Mouse (Mus musculus) MEL (cell line): ENCODE measurements at regions not wholly inside any gene's neighbourhood (a gene's known extent, or its start where the extent isn't known, plus 50 kb on each side); places are given as distances from the start of the nearest gene placed in this dataset.

ENCODE experiments used
- CTCF ChIP-seq, 3 experiments: IDR thresholded peaks in 2 of 3; conservative IDR thresholded peaks in 1 of 3; 2 replicates each; pipeline ENCODE4 v1.5.1; 2011 to 2012; ENCODE audit warnings: low read length in 3 of 3, low read depth in 2 of 3, mild to moderate bottlenecking in 2 of 3, improper control_type of control experiment in 1 of 3, inconsistent platforms in 1 of 3, mixed read lengths in 1 of 3, moderate library complexity in 1 of 3; ENCODE audit not compliant: control insufficient read depth in 1 of 3, insufficient read depth in 1 of 3, poor library complexity in 1 of 3, severe bottlenecking in 1 of 3
- EP300 ChIP-seq, 2 experiments: IDR thresholded peaks; 2 replicates each; pipeline ENCODE4 v1.6.1; 2011; ENCODE audit warnings: improper control_type of control experiment in 2 of 2, low read length in 2 of 2, low read depth in 1 of 2, mild to moderate bottlenecking in 1 of 2
- GATA1 ChIP-seq: IDR thresholded peaks from 2 replicates; pipeline ENCODE4 v1.6.1; 2011; ENCODE audit warnings: low read depth, low read length, improper control_type of control experiment
- HCFC1 ChIP-seq: IDR thresholded peaks from 2 replicates; pipeline ENCODE4 v1.6.1; 2012; ENCODE audit warnings: low read depth, mild to moderate bottlenecking, inconsistent platforms, low read length, improper control_type of control experiment, moderate library complexity
- NELFE ChIP-seq: IDR thresholded peaks from 2 replicates; pipeline ENCODE4 v1.6.1; 2011; ENCODE audit warnings: low read depth, low read length, improper control_type of control experiment
- POLR2A ChIP-seq, 2 experiments: IDR thresholded peaks; 2 replicates each; pipeline ENCODE4 v1.6.1; 2011 to 2012; ENCODE audit warnings: low read length in 2 of 2, mild to moderate bottlenecking in 2 of 2, control low read depth in 1 of 2, improper control_type of control experiment in 1 of 2, low read depth in 1 of 2, moderate library complexity in 1 of 2; ENCODE audit not compliant: control insufficient read depth in 1 of 2, insufficient read depth in 1 of 2, poor library complexity in 1 of 2
- TAL1 ChIP-seq: IDR thresholded peaks from 2 replicates; pipeline ENCODE4 v1.6.1; 2012; ENCODE audit warnings: mild to moderate bottlenecking, inconsistent platforms, low read length, moderate library complexity, mixed read lengths
- TBP ChIP-seq: IDR thresholded peaks from 2 replicates; pipeline ENCODE4 v1.8.0; 2011; ENCODE audit warnings: low read depth, low read length, improper control_type of control experiment
- USF1 ChIP-seq: IDR thresholded peaks from 2 replicates; pipeline ENCODE4 v1.6.1; 2014; ENCODE audit warnings: low read depth, mild to moderate bottlenecking, inconsistent platforms, low read length, improper control_type of control experiment, moderate library complexity
- ZNF384 ChIP-seq: IDR thresholded peaks from 2 replicates; pipeline ENCODE4 v1.6.1; 2012; ENCODE audit warnings: low read depth, mild to moderate bottlenecking, inconsistent platforms, low read length, improper control_type of control experiment

DNA sequence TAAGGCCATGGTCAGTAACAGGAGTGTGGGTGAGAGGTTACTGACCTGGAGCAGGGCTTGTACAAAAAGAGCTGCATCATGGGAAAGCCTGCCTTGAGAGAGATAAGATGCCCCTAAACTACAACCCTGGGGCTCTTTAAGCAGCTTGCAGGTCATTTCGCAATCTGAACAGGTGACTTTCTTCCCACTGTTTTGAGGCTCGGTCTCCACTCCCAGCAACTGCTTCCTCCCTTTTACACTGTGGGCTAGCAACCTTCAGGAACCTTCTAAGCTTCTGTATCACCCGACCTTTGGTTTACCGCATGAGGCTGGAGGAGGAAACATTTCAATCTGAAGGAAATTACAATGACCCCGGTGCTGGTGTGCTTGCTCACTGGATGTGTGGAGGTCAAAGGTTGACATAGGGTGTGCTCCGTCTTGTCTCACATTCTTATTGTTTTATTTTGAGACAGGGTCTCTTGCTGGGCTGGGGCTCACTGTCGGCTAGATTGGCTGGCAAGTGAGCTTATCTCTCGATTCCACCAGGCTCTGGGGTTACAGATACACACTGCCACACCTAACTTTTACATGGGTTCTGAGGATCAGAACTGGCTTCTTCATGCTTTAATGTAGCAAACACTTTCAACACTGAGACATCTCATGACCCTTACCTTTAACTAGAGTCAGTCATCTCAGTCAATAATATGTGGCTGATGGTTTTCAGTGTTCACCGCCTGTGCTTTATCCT is 71.1 kb upstream of the Ccdc71l start:
- peak; percentile 74 for TF ChIP-seq TAL1
- TF ChIP-seq ZNF384: no peak
- no peak for TF ChIP-seq USF1
- no peak for TF ChIP-seq CTCF (IDR thresholded peaks at IDR 0.05 in 2 of 3, conservative IDR thresholded peaks at IDR 0.05 in 1 of 3; ENCODE audit: control insufficient read depth in 1 of 3, insufficient read depth in 1 of 3, low read depth in 2 of 3, low read length in 3 of 3, poor library complexity in 1 of 3, severe bottlenecking in 1 of 3)
- no peak for TF ChIP-seq TBP
- TF ChIP-seq HCFC1: no peak
- no peak for TF ChIP-seq NELFE
- TF ChIP-seq POLR2A (IDR thresholded peaks at IDR 0.05; ENCODE audit: control insufficient read depth in 1 of 2, insufficient read depth in 1 of 2, low read depth in 1 of 2, low read length in 2 of 2, poor library complexity in 1 of 2): no peak
- peak; percentile 72 to 76; a peak in 3 of 4 replicates for TF ChIP-seq EP300 (IDR thresholded peaks at IDR 0.05; ENCODE audit: low read depth in 1 of 2, low read length in 2 of 2)
- peak; percentile 80 for TF ChIP-seq GATA1
